Mouse (Mus musculus): Measurements from ENCODE around the gene Ntm.

Ntm gene

DNA sequence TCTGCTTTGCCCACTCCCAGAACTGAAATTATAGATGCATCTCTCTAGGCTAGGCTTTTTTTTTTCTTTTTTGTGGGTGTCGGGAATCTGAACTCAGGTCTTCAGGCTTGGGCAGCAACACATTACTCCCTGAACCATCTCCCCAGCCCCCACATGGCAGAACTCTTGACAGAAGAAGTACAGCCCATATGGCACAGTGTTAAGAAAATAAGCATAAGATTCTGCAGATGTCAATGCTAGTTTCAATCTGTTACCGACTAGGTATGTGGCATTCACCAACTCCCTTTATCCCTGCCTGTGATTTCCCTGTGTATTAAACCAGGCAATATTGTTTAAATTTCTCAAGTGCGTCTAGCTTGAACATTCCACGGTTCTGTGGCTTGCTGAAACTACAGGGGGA lies 166.7 kb downstream of the Ntm start:
- no peak for DNase-seq

DNA sequence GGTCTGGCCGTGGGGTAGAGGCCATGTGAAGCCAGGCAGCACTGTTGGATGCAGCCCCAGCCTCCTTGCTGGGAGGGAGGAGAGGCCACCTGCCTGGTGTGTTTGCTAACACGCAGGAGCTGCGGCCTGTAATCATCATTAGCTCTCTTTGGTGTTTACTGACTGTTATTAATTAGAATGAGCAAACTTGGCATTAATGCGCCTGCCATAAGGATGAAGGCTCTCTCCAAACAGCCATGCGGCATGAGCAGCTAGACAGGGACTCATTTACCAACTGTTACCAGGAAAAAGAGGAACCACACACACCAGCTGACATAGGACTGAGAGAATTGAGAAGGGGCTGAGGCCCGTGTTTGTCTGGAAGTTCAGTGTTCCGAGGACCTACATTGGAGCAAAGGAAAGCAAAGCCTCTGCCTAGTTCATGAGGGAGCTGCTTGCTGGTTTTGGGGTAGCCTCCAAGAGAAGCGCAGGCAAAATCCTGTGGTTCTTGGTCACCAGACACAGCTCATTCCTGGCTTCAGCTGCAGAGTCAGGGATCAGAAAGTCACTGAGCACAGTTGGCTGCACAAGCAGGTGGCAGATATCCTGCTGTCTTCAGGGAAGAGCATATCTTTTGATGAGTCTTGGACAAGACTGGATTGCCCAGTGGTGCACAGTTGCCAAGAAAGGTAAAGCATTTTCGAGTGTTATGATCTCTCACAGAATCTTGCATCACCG lies 171.6 kb downstream of the Ntm start:
- DNase-seq: peak; percentile 78

DNA sequence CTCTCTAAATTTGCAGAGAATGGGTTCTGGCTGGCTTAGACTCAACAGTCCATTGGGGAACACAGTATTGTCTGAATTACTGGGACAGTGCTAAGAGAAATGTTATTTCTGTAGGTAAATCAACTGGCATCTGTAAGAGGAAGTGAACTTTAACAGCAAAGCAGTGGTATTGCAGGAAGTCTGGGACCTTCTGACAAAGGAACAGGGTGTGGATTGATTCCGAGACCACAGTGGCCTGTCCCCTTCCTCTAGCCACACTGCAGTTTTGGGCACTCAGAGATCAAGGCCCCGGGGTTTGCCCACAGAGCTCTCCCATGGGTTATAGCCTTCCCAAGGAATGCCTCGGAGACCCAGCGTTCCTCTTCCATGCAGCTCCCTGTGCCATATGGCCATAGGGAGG lies 172.9 kb downstream of the Ntm start:
- no peak for DNase-seq

DNA sequence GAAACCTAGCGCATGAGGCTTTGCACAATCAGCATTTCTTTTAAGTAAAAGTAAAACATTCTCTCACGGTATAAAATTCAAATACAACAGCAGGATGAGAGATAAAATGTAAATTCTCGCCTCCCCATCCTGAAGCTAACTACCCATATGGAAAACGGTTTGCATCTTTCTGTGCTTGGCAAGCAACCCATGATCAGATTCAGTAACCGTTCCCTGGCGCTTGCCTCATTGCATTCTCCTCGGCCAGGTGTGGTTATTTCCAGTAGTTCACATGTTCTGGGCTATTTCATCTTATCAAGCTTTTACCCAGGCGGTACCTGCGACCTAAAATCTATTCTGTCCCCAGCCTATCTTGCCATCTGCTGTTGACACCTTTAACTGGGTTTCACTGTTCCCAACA lies 174.1 kb downstream of the Ntm start:
- DNase-seq: no peak

DNA sequence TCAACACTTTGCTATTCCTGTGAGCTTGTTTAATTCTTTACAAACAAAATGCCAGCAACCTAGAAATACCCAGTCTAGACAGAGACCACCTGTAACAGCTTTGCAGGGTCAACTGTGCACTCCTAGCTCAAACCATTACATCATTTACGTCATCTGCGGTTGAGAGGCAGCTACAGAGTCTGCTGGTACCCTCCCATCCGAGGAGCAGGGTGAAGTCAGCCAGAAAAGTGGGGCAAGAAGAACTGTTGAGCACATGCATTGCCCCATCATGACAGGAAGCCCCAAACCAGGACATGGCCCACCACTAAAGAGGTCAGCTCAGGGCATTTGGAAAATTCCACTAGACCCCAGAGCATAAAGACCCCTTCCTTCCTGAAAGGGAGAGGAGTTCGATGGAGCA lies 175.5 kb downstream of the Ntm start:
- no peak for DNase-seq

DNA sequence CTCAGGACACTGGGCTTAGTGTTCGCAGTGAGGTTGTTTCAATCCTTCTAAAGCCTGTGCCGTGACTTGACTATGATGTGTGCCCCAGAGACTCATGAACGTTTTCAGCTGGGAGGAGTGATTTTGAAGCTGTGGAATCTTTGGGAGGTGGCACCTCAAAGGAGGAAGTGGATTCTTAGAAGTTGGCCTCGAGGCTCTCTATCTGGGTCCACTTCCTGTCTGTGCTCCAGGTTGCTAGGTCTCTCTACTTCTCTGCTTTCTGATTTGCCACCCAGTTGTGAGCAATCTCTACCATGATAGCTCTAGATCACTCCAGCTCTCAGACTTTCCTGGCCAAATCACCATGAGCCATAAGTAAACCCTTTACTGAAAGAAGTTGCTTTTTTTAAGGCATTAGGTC lies 180.2 kb downstream of the Ntm start:
- DNase-seq: no peak

DNA sequence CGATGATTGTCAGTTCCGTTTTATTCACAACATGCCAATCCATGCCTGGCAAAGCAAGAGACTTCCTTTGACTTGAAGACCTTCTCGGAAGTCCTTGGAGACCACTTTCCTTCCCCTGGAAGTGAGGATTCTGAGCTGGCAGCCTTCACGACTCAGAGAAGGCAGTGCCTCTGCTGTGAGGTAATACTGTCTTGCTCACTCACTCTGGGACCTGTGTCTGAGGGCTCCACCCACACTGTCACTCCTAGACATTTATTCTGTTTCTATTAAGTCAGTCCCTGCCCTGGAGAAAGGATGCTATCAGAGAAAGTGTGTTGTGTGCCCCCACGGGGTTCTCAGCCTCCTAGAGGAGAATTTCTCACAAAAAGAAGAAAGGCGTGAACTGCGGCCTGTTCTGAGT lies 183.2 kb downstream of the Ntm start:
- no peak for DNase-seq

DNA sequence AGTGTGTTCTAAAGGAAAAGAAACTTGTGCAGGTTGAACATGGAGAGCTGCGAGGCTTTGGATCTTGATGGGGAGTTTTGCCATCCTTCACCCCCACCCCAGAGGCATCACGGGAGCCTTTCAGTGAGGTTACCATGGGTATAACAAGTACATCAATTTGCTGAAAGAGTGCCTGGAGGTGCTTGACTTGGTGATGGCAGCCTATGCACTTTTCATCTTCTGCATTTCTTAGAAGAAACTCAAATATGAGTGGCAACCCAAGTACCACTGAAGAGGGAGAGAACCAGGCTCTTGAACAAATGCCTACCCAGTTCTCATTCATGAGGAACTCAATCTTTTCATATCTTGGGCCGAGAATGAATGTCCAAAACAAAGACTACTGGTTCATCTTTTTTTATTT lies 186.0 kb downstream of the Ntm start:
- no peak for DNase-seq

GRCm38 (mm10) chr9:29776542-29776941 lies 186.4 kb downstream of the Ntm start:
- DNase-seq: no peak

DNA sequence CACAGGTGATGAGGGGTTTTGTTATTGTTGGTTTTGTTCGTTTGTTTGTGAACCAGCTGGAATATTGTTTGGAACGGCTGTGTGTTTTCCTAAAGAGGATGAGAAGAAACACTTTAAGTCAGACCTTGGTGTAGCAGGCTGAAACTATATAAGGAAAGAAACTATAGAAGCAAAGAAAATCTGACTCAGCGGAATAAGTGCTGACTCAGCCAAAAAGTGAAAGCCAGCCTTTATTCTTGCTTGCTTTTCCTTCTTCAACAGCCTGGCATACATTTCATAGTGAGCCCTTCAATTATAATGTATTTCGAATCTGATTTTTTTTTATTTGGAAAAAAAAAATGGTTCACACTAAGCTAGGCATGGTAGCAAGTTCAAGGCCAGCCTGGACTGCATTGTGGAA lies 186.9 kb downstream of the Ntm start:
- no peak for DNase-seq

DNA sequence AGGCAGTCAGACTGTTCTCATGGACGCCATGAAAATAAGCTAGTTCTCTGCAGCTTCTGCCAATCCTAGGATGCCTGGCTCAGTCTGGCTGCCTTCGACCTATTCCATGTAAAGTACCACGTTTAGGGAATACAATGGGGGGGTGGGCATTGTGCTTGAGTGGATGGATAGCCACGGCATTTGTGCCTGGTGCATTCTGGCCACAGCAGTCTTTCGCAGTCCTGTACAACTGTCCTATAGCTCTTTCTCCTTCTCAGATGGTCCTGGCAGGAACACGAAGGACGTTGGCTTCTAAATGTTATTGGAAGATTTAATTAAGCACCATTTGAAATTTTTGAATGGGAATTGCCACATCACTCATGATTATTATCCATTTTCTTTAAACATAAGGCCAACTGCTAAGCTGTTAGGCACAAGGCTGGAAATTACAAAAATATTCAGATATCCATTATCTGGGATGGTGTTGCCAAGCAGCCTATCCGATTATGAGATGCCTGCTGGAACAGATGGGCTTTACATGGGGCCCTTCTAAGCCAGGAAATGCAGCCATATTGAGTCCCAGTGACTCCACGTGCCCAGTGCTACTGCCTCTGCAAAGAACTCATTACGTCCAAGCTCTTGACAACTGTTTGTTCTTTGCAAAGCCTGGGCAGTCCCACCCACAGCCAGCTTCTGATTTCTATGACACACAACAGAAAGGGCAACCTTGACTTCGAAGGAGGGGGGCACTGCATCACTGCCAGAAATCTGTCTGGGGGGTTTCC lies 190.1 kb downstream of the Ntm start:
- DNase-seq: no peak

GRCm38 (mm10) chr9:29771870-29772269 lies 191.1 kb downstream of the Ntm start:
- DNase-seq: no peak

- no peak for DNase-seq
Measured at GRCm38 (mm10) chr9:29771071-29771785, 191.7 kb downstream of the Ntm start.

- no peak for DNase-seq
Measured at GRCm38 (mm10) chr9:29769361-29769760, 193.6 kb downstream of the Ntm start.

- no peak for DNase-seq
Measured at GRCm38 (mm10) chr9:29765990-29766980, 196.7 kb downstream of the Ntm start.

GRCm38 (mm10) chr9:29763338-29763737 lies 199.6 kb downstream of the Ntm start:
- no peak for DNase-seq

DNA sequence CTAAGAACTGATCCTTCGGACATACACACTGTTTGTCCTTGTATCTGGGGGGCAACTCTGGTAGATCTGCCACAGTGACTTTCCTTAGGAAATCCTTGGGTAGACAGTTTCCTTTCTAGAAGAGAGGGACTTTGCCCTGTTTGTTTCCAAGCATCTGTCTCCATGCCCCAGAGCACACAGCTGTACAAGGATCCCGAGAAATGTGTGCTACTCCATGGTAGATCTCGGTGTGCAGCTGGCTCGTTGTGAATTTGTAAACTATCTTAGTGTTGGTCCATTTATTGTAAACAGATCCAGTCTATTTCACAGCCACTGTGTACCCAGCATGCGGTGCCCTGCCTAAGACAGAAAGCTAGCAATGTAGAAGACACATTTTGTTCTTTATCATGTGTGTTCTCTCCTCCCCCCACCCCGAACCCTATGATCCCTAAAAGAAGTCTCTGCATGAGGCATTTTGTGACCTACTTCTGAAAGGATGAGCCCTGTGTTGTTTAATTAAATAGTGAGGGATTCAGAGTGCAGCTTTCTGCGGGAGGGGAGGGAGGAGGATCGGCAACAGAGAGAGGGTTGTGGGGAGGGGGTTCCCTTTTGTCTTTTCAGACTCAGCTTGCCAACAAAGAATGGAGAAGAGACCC lies 200.9 kb downstream of the Ntm start:
- DNase-seq: no peak

DNA sequence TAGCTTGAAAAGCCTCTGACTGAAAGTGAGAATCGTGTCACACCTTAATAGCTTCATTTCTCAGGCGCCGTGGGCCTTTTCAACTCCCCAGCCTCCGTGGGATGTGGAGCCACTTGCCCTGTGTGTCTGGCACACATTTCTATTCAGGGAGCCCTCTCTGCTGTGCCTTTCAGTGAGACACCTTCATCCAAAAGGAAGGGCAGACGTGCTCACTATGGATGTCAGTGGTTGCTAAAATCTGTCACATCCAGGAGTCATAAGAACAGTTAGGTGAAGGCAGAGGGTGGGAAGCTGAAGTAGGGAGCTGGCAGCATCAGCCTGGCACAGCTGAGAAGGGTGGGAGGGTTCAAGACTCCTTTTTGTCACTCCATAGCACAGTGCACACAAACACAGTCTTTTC lies 201.4 kb downstream of the Ntm start:
- no peak for DNase-seq

DNA sequence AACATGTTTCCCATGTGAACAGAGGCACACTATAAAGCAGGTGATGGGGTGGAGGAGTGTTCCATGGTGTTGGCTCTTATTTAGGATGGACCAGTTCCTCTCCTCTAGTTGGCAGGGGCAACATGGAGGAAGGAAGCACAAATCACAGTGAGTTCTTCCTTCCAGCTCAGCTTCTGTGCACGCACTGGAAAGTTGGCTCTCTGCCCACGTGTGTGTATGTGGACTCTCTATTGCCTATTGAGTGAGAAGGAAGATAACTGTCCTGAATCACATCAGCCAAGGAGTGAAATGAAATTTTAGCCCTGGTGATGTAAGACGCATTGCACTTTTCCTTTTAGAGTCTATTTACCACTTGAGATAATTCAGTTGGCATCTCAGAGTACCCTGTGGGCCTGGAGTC lies 203.0 kb downstream of the Ntm start:
- DNase-seq: no peak

GRCm38 (mm10) chr9:29759060-29759459 lies 203.9 kb downstream of the Ntm start:
- DNase-seq: no peak

- no peak for DNase-seq
Measured at GRCm38 (mm10) chr9:29754374-29754773, 208.6 kb downstream of the Ntm start.

DNA sequence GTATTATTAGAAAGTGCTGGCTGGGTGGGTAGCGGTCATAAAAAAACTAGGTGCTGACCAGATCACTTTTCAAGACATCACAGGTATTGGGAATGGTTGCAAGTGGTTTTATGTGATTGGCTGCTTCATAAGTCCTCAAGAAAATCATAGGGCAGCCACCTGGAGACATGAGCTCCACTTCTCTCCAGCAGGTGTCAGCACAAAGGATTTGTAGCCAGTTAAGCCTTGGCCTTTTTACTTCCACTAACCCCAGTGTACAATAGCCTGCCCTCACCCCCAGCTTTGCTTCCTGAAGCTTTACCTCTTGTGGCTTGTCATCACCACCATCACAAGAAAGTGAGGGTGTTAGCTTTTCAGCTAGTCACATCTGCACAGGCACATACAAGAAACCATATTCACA lies 211.5 kb downstream of the Ntm start:
- DNase-seq: peak; percentile 36

All from cerebellum, adult 8-10 months (tissue).